Mouse (Mus musculus): ENCODE results near the gene Cntn5.

GRCm38 (mm10) chr9:10044969-10045789, 859.4 kb downstream of the Cntn5 start:
- TF ChIP-seq GATA1 (IDR thresholded peaks at IDR 0.05; ENCODE audit: borderline replicate concordance, low read length) (no peak), FLI1 (IDR thresholded peaks at IDR 0.05; ENCODE audit: low read length) (no peak)
